Mouse (Mus musculus): ENCODE results near the gene Mecr.
A peak's percentile ranks its signal among the peaks of the same experiment; 100 is the strongest.

DNA sequence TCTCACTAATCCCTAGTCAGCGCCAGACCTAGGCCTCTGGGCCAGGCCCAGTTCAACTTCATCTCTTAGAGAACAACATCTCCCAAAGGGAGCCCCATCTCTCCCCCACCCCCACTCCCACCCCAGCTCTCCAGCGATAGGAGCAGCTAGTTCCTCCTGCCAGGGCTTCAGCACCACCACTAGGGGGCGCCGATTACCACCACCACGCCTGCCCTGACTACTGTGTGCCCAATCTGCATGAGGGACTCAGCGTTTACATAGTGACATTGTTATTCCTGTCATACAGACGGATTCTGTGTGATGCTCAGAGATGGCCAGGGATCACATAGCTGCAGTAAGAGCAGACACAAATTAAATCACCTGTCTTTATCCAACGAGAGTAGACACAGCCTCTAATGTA lies 17.4 kb upstream of the Mecr start:
- TF ChIP-seq CTCF (IDR thresholded peaks at IDR 0.05 in 2 of 3, conservative IDR thresholded peaks at IDR 0.05 in 1 of 3; ENCODE audit: control insufficient read depth in 1 of 3, insufficient read depth in 1 of 3, low read depth in 2 of 3, low read length in 3 of 3, poor library complexity in 1 of 3, severe bottlenecking in 1 of 3) = peak; percentile 56 to 89 (median 59)
- TF ChIP-seq BHLHE40 (IDR thresholded peaks at IDR 0.05; ENCODE audit: borderline replicate concordance, low read depth, low read length) = no peak
- no peak for TF ChIP-seq RCOR1 (IDR thresholded peaks at IDR 0.05; ENCODE audit: low read depth, low read length)
- TF ChIP-seq GATA1 (IDR thresholded peaks at IDR 0.05; ENCODE audit: low read depth, low read length) = no peak
- TF ChIP-seq USF1 (IDR thresholded peaks at IDR 0.05; ENCODE audit: low read depth, low read length) = no peak
- no peak for TF ChIP-seq SIN3A (IDR thresholded peaks at IDR 0.05; ENCODE audit: low read length)
- no peak for TF ChIP-seq POLR2AphosphoS2 (IDR thresholded peaks at IDR 0.05; ENCODE audit: low read length)
- no peak for TF ChIP-seq ZMIZ1 (IDR thresholded peaks at IDR 0.05; ENCODE audit: low read depth, low read length)
- no peak for TF ChIP-seq MAZ (IDR thresholded peaks at IDR 0.05; ENCODE audit: low read depth, low read length)
- no peak for TF ChIP-seq POLR2A (IDR thresholded peaks at IDR 0.05; ENCODE audit: control insufficient read depth in 1 of 2, insufficient read depth in 1 of 2, low read depth in 1 of 2, low read length in 2 of 2, poor library complexity in 1 of 2)

Data from MEL (cell line).